Mouse (Mus musculus) liver, embryonic 14.5 days (tissue): ENCODE measurements around the gene Ssb. TPM values are rescaled to one million over a fixed set of nuclear protein-coding genes. Genes with fewer than 3 reads are reported as not detected.
"Not testable (repeated sequence)": the region's sequence is repeated elsewhere in the genome, so short reads cannot be mapped to it uniquely, and the experiment has no call there.

Experiments
- ATAC-seq: fragments of 200-750 bp; cut with Nextera tagmentation; 2 replicates; pipeline ENCODE4 v1.8.0; 2017; ENCODE audit warnings: moderate number of reproducible peaks, mild to moderate bottlenecking, moderate library complexity; ENCODE audit not compliant: insufficient read depth
- DNase-seq, 3 experiments: peaks; one replicate each; pipeline ENCODE4 v3.0.0-alpha.2; 2012 to 2013; ENCODE audit warnings: low read depth in 3 of 3, low spot score in 3 of 3
- H3K27ac ChIP-seq: fragments of 300-500 bp; sonication (generic); 2 replicates; pipeline ENCODE4 v1.5.1; 2014; ENCODE audit warnings: moderate library complexity, mild to moderate bottlenecking, control low read depth, inconsistent platforms
- H3K27me3 ChIP-seq: fragments of 300-500 bp; sonication (generic); 2 replicates; pipeline ENCODE4 v1.6.1; 2014; ENCODE audit warnings: mild to moderate bottlenecking, low read length, moderate library complexity; ENCODE audit not compliant: control insufficient read depth, insufficient read depth
- H3K36me3 ChIP-seq: fragments of 300-500 bp; sonication (generic); replicated peaks from 2 replicates; pipeline ENCODE4 v1.6.1; 2014; ENCODE audit warnings: low read depth; ENCODE audit not compliant: control insufficient read depth, insufficient read depth
- H3K4me1 ChIP-seq, 2 experiments: fragments of 200-500 bp in 1 of 2; fragments of 300-500 bp in 1 of 2; sonication (generic) in 1 of 2; replicated peaks; 2 replicates each; pipeline ENCODE4 v1.6.1; 2012 to 2014; ENCODE audit warnings: antibody characterized with exemption in 1 of 2, inconsistent platforms in 1 of 2, low read length in 1 of 2; ENCODE audit not compliant: control insufficient read depth in 2 of 2, insufficient read depth in 2 of 2
- H3K4me2 ChIP-seq: fragments of 300-500 bp; sonication (generic); 2 replicates; pipeline ENCODE4 v1.6.1; 2014; ENCODE audit warnings: low read depth, mild to moderate bottlenecking, control low read depth, moderate library complexity
- H3K4me3 ChIP-seq, 2 experiments: fragments of 200-500 bp in 1 of 2; fragments of 300-500 bp in 1 of 2; sonication (generic) in 1 of 2; 2 replicates each; pipeline ENCODE4 v1.5.1; 2012 to 2014; ENCODE audit warnings: low read depth in 2 of 2, low read length in 2 of 2, mild to moderate bottlenecking in 2 of 2, control low read depth in 1 of 2, inconsistent platforms in 1 of 2, moderate library complexity in 1 of 2; ENCODE audit not compliant: insufficient read depth in 1 of 2
- H3K9ac ChIP-seq: fragments of 300-500 bp; sonication (generic); replicated peaks from 2 replicates; pipeline ENCODE4 v1.6.1; 2014; ENCODE audit warnings: mild to moderate bottlenecking, control low read depth, moderate library complexity
- H3K9me3 ChIP-seq: fragments of 300-500 bp; sonication (generic); 2 replicates; pipeline ENCODE4 v1.6.1; 2016; ENCODE audit warnings: low read length, mixed read lengths; ENCODE audit not compliant: control insufficient read depth
- CTCF ChIP-seq: IDR thresholded peaks from 2 replicates; pipeline ENCODE4 v1.5.1; 2016; ENCODE audit warnings: antibody characterized with exemption, low read depth, control low read depth
- EP300 ChIP-seq: IDR thresholded peaks from 2 replicates; pipeline ENCODE4 v1.6.1; 2016; ENCODE audit warnings: antibody characterized with exemption, low read depth
- WGBS: fragments of 180-500 bp; shearing (Covaris S2); extraction: QIAGEN DNeasy Blood & Tissue Kit; methylation state at CpG from one replicate; pipeline ENCODE4 v1.1.7; 2014; ENCODE audit not compliant: insufficient replicate concordance; 5-methylcytosine and 5-hydroxymethylcytosine counted together
- polyA plus RNA-seq, 2 experiments: library from polyadenylated mRNA; depleted of rRNA in 1 of 2; stranded (reverse) in 1 of 2; unstranded in 1 of 2; fragments of >200 nt; fragmentation: Nextera tagmentation in 1 of 2; extraction: Ambion mirVana in 1 of 2; gene quantifications; 2 replicates each; pipeline versions ENCODE4 v1.2.1 to v1.2.3; 2012 to 2014

Gene Ssb
- polyA plus RNA-seq, 2 experiments, result 76.5 to 161 TPM

DNA sequence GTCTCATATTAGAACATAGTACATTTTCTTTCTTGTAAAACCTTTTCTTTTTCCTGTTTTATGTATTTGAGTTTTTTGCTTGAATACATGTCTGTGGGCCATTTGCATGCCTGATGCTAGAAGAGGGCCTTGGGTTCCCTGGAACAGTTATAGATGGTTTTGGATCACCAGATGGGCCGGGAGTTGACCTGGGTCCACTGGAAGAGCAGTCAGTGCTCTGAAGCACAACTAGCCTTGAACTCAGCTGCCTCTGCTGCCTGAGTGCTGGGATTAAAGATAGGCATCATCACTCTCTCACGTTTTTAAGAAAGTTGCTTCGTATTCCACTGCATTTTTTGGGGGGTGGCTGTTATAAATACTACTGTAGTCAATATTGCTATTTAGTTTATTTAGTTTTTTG is 42.2 kb downstream of the Ssb start:
- WGBS, result 80% methylated on average over 3 of the region's 3 CpGs
- no peak for DNase-seq
- ATAC-seq, result no peak

DNA sequence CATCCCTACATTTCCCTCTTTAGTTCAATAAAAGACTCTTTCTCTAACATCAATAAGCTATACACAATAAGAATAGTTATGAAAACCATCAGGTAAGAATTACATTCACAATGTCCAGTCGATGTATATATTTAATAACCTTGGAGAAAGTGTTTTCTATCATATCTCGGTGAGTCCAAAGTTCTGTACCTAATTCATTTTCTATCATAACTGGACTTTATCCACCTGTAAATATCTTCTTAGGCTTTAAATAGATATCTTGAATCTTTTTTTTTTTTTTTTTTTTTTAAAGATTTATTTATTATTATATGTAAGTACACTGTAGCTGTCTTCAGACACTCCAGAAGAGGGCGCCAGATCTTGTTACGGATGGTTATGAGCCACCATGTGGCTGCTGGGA is 46.0 kb downstream of the Ssb start:
- not testable (repeated sequence) for H3K4me1 ChIP-seq, ATAC-seq, H3K4me2 ChIP-seq, H3K9me3 ChIP-seq, H3K27me3 ChIP-seq, H3K27ac ChIP-seq, H3K36me3 ChIP-seq, DNase-seq, H3K9ac ChIP-seq, H3K4me3 ChIP-seq
- WGBS, result 77% methylated on average over 4 of the region's 4 CpGs

More for the DNA sequence above, 42.2 kb downstream of the Ssb start:
- no peak overlapping the region for H3K9ac ChIP-seq
- H3K27ac ChIP-seq, result no peak overlapping the region
- H3K36me3 ChIP-seq, result no peaks in the 10 kb centered on the region
- no peaks in the 10 kb centered on the region for H3K27me3 ChIP-seq
- TF ChIP-seq CTCF, result no peak
- no peak for TF ChIP-seq EP300
- no peaks in the 10 kb centered on the region for H3K9me3 ChIP-seq
- peaks cover 3 to 4% of the 10 kb centered on the region in 2 experiments for H3K4me1 ChIP-seq
- no peak overlapping the region for H3K4me2 ChIP-seq
- no peak overlapping the region for H3K4me3 ChIP-seq

DNA sequence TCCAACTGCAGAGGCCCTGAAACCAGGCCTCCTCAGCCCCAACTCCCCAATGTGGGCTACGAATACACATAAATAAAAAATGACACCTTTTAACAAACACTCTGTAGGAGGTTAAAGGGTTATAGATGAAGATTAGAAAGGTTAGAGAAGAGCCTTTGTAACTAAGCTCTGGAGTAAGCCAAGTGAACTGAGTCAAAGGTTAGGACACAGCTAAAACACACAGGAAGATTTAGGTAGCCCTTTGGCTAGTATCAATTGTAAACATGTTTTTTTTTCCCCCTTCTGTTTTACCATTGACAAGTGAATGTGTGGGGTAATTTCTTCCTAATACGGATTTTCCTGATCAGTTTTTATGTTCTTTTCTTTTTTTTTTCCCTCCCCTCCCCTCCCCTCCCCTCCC is 51.4 kb downstream of the Ssb start:
- Histone ChIP-seq H3K36me3 (peaks cover 9% of the 10 kb centered on the region), H3K27ac (no peak overlapping the region), H3K27me3 (no peaks in the 10 kb centered on the region), H3K4me2 (no peak overlapping the region), H3K4me3 (no peak overlapping the region), H3K9ac (no peak overlapping the region), H3K4me1 (no peaks in the 10 kb centered on the region), H3K9me3 (no peaks in the 10 kb centered on the region)
- TF ChIP-seq CTCF, result no peak
- no peak for TF ChIP-seq EP300
- 63% methylated on average over 2 of the region's 2 CpGs for WGBS
- DNase-seq (no peak), ATAC-seq (no peak)

DNA sequence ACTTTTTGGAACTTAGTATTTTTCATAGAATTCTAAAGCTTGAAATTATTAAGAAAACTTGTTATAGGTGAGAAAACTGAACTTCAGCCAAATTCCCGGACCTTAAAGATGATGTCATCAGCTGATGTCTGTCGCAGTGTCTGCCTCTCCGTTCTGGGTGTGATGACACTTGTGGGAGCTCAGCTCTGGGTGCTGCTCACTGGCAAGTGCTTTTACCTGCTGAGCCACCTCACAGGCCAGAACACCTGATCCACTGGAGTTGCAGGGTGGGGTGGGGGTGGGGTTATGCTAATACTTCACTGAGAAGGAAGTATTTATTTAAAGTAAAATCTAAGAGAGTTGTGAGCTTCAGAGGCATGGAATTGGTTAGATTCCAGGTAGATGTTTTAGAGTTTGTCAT is 55.9 kb downstream of the Ssb start:
- TF ChIP-seq CTCF, result no peak
- no peak for TF ChIP-seq EP300
- H3K4me2 ChIP-seq, result no peak overlapping the region
- WGBS, result 83% methylated on average over 3 of the region's 3 CpGs

More for the DNA sequence above, 55.9 kb downstream of the Ssb start:
- no peaks in the 10 kb centered on the region for H3K27me3 ChIP-seq
- H3K4me3 ChIP-seq, result no peak overlapping the region
- H3K27ac ChIP-seq, result no peak overlapping the region
- ATAC-seq (no peak), DNase-seq (no peak)
- H3K9ac ChIP-seq, result no peak overlapping the region
- peaks cover 13% of the 10 kb centered on the region for H3K36me3 ChIP-seq
- no peaks in the 10 kb centered on the region for H3K4me1 ChIP-seq
- H3K9me3 ChIP-seq, result no peaks in the 10 kb centered on the region

Other genes starting within 250 kb of the Ssb start
- 1.6 and 1.8 TPM in 2 replicates for gene Bbs5, start 214.4 kb upstream of the Ssb start, polyA plus RNA-seq (2012; rRNA removed)
- 3.2 and 3.4 TPM in 2 replicates for gene Bbs5, start 214.4 kb upstream of the Ssb start, polyA plus RNA-seq (2014; fragmentation: Nextera tagmentation; extraction: Ambion mirVana)
- gene Klhl41, start 191.4 kb upstream of the Ssb start, polyA plus RNA-seq (2012; rRNA removed), result 0.02 and 0.04 TPM in 2 replicates
- not detected in 2 replicates for gene Klhl41, start 191.4 kb upstream of the Ssb start, polyA plus RNA-seq (2014; fragmentation: Nextera tagmentation; extraction: Ambion mirVana)
- gene Fastkd1, start 148.0 kb upstream of the Ssb start, polyA plus RNA-seq (2012; rRNA removed), result 2.1 and 3.2 TPM in 2 replicates
- 3.5 and 4.6 TPM in 2 replicates for gene Fastkd1, start 148.0 kb upstream of the Ssb start, polyA plus RNA-seq (2014; fragmentation: Nextera tagmentation; extraction: Ambion mirVana)
- 5.5 and 10.0 TPM in 2 replicates for gene Ppig, start 139.0 kb upstream of the Ssb start, polyA plus RNA-seq (2012; rRNA removed)
- gene Ppig, start 139.0 kb upstream of the Ssb start, polyA plus RNA-seq (2014; fragmentation: Nextera tagmentation; extraction: Ambion mirVana), result 58.7 and 60.2 TPM in 2 replicates
- gene Ccdc173, start 72.0 kb upstream of the Ssb start, polyA plus RNA-seq (2012; rRNA removed), result 0.06 and 0.18 TPM in 2 replicates
- gene Ccdc173, start 72.0 kb upstream of the Ssb start, polyA plus RNA-seq (2014; fragmentation: Nextera tagmentation; extraction: Ambion mirVana), result 0.14 and 0.25 TPM in 2 replicates
- gene Phospho2, start 71.9 kb upstream of the Ssb start, polyA plus RNA-seq (2012; rRNA removed), result 2.6 and 9.2 TPM in 2 replicates
- gene Phospho2, start 71.9 kb upstream of the Ssb start, polyA plus RNA-seq (2014; fragmentation: Nextera tagmentation; extraction: Ambion mirVana), result 14.8 and 15.1 TPM in 2 replicates
- 8.0 and 12.0 TPM in 2 replicates for gene Klhl23, start 39.6 kb upstream of the Ssb start, polyA plus RNA-seq (2012; rRNA removed)
- gene Klhl23, start 39.6 kb upstream of the Ssb start, polyA plus RNA-seq (2014; fragmentation: Nextera tagmentation; extraction: Ambion mirVana), result 15.7 and 15.9 TPM in 2 replicates
- 5.7 and 9.4 TPM in 2 replicates for gene Mettl5, start 24.1 kb downstream of the Ssb start, polyA plus RNA-seq (2012; rRNA removed)
- gene Mettl5, start 24.1 kb downstream of the Ssb start, polyA plus RNA-seq (2014; fragmentation: Nextera tagmentation; extraction: Ambion mirVana), result 33.2 and 35.4 TPM in 2 replicates
- 6.4 and 8.0 TPM in 2 replicates for gene Ubr3, start 35.7 kb downstream of the Ssb start, polyA plus RNA-seq (2012; rRNA removed)
- gene Ubr3, start 35.7 kb downstream of the Ssb start, polyA plus RNA-seq (2014; fragmentation: Nextera tagmentation; extraction: Ambion mirVana), result 5.8 and 5.9 TPM in 2 replicates
- not detected in 2 replicates for gene Myo3b, start 177.6 kb downstream of the Ssb start, polyA plus RNA-seq (2012; rRNA removed)
- not detected in 2 replicates for gene Myo3b, start 177.6 kb downstream of the Ssb start, polyA plus RNA-seq (2014; fragmentation: Nextera tagmentation; extraction: Ambion mirVana)